Mouse (Mus musculus) leukemia stem cell, adult 10-12 weeks (primary cell): ENCODE results near the gene Gmfg. TPM values are rescaled to one million over a fixed set of nuclear protein-coding genes. Genes with fewer than 3 reads are reported as not detected.

Source experiments
- polyA plus RNA-seq: library from polyadenylated mRNA; stranded (reverse); fragments of >175 nt; gene quantifications from 2 replicates; pipeline ENCODE4 v1.2.3, GENCODE M21; 2012; ENCODE audit warnings: low replicate concordance

Gene Gmfg
- 0.46 and 2.5 TPM in 2 replicates for polyA plus RNA-seq

GRCm38 (mm10) chr7:28436932-28437570, at the start of gene Gmfg:
Gmfg (plus strand) TSS chr7:28437447.

DNA sequence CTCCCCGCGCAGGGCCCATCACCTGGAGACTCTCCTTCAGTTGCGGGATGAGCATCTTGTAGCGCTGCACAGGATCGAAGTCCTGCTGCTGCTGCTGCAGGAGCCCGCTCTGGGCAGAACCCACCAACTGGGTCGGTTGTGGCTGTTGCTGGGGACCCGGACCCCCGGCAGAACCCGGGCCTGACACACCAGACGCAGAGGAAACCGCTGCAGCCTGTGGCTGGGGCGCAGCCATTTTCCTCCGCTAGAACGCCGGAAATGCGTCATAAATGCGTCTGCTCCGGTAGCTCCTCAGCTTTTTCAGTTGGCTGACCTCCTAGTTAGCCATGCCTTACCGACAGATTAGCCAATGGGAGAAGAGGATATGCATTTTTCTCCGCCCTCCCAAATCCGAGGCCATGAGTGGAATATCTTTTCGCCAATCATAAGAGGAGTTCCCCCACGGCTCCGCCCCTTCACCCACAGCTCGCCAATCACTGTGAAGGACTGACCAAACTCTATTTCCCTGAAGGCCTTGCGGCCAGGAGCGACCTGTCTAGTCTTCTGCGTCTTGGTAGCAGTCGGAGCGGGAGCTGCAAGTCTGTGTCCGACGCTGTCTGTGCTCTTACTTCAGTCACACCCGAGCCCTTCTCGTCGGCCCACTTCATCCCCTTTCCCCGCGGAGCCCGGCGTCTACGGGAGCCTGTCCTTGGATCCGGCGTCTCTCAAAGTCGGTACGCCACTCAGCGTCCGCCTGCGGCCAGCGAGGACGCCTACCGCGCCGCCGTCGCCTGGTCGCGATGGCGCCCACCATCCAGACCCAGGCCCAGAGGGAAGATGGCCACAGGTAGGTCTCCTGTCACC, 44.6 kb upstream of the Gmfg start, which contains the start of the genes Med29 and Paf1:
Gene Med29 (minus strand): TSS at position 280 of the 843 bp plus-strand sequence.
Gene Paf1 (plus strand): TSS at position 523 of the 843 bp plus-strand sequence.

DNA sequence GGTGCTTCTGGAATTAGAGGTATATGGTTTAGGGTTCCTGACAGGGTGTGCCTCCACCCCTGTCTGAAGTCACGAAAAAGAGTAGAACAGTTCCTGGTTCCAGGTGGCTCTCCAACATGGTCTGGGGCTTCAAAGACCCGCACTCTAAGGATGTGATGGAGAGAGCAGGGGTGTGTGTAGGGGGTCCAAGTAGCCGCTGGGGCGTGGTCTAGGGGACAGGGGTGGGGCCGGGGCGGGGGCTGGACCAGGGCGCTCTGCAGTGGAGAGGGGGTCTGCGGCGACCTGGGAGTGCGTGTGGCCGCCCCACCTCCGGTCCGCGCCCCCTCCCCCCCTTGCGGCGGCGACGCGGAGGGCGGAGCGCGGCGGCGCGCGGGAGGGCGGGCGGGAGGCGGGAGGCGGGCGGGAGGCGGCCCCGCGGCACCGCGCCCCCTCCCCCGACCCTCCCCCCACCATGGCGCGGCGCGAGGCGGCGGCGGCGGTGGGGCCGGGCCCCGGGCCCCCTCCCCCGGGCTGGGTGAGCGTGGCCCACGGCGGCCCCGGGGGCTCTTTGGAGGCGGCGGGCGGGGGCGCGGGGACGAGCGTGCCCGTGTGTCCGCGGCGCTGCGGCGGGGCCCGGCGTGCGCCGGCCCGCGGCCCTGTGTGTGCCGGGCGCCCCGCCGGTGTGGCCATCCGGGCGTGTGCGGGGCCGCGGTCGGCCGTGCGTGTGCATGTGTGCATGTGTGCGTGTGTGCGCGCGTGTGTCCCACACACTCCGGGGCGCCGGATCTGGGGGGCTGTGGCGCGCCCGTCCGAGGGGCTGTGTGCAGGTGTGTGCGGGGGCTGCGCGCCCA, 14.5 kb downstream of the Gmfg start, which contains the start of gene Lrfn1:
Gene Lrfn1 (plus strand): TSS at position 450 of the 830 bp plus-strand sequence.

Other genes starting within 250 kb of the Gmfg start
- 2.2 and 4.9 TPM in 2 replicates for gene Eid2, start 169.6 kb upstream of the Gmfg start, polyA plus RNA-seq
- gene Eid2b, start 159.7 kb upstream of the Gmfg start, polyA plus RNA-seq: 4.1 and 13.4 TPM in 2 replicates
- gene Selenov, start 146.3 kb upstream of the Gmfg start, polyA plus RNA-seq: not detected in 2 replicates
- 0.29 and 0.88 TPM in 2 replicates for gene Dll3, start 135.2 kb upstream of the Gmfg start, polyA plus RNA-seq
- 282 and 375 TPM in 2 replicates for gene Timm50, start 125.4 kb upstream of the Gmfg start, polyA plus RNA-seq
- 77.8 and 132 TPM in 2 replicates for gene Supt5, start 98.7 kb upstream of the Gmfg start, polyA plus RNA-seq
- gene Rps16, start 86.8 kb upstream of the Gmfg start, polyA plus RNA-seq: 186 and 1,166 TPM in 2 replicates
- 33.7 and 46.3 TPM in 2 replicates for gene Plekhg2, start 64.8 kb upstream of the Gmfg start, polyA plus RNA-seq
- gene Zfp36, start 57.2 kb upstream of the Gmfg start, polyA plus RNA-seq: 121 and 173 TPM in 2 replicates
- gene Med29, start 44.7 kb upstream of the Gmfg start, polyA plus RNA-seq: 11.5 and 21.2 TPM in 2 replicates
- gene Paf1, start 44.5 kb upstream of the Gmfg start, polyA plus RNA-seq: 69.3 and 112 TPM in 2 replicates
- gene Lrfn1, start 14.5 kb downstream of the Gmfg start, polyA plus RNA-seq: 0.54 and 0.84 TPM in 2 replicates
- not detected in 2 replicates for gene Ifnl2, start 73.0 kb downstream of the Gmfg start, polyA plus RNA-seq
- not detected in 2 replicates for gene Ifnl3, start 85.4 kb downstream of the Gmfg start, polyA plus RNA-seq
- not detected in 2 replicates for gene Sycn, start 103.4 kb downstream of the Gmfg start, polyA plus RNA-seq
- 0.15 and 0.30 TPM in 2 replicates for gene Nccrp1, start 109.8 kb downstream of the Gmfg start, polyA plus RNA-seq
- gene Samd4b, start 160.7 kb downstream of the Gmfg start, polyA plus RNA-seq: 121 and 137 TPM in 2 replicates
- 59.1 and 63.0 TPM in 2 replicates for gene Pak4, start 160.7 kb downstream of the Gmfg start, polyA plus RNA-seq
- gene Acp7, start 193.9 kb downstream of the Gmfg start, polyA plus RNA-seq: not detected in 2 replicates